Comparison of ENCODE assay signal across 8 mouse cellular contexts in genomic region chr17:46644916-46645475, GRCm38 (mm10). TPM values are rescaled to one million over a fixed set of nuclear protein-coding genes. Genes with fewer than 3 reads are reported as not detected.
A peak's percentile ranks its signal among the peaks of the same experiment; 100 is the strongest.
DNase-seq lines count a peak whose midpoint lies in the region; ATAC-seq and TF ChIP-seq lines count a peak whose summit lies in the region.

No protein-coding gene starts in this region.

- H3K36me3 ChIP-seq in heart, embryonic 11.5 days (ENCODE audit: control insufficient read depth, insufficient read depth, low read length): peaks cover 5% of the 10 kb centered on the region
- H3K36me3 ChIP-seq in kidney, embryonic 16.5 days (ENCODE audit: insufficient read depth, low read length): peaks cover 19% of the 10 kb centered on the region; the same call in 1 of the 2 replicates

- peak overlapping the region; percentile 91 for H3K4me2 ChIP-seq in heart, embryonic 11.5 days
- peak overlapping the region; percentile 98 for H3K4me2 ChIP-seq in kidney, embryonic 16.5 days (replicated peaks; ENCODE audit: low read depth, low read length)

- intact Hi-C loops in left cerebral cortex, adult 2 months (cut with DNase I): loop anchor here (2.0 to 10.0 kb wide), 2 partner anchors 68 to 90 kb away; partner anchors contain the start of gene Srf
- intact Hi-C loops in left cerebral cortex, postnatal 14 days (cut with DNase I): loop anchor here (5.0 kb wide), 1 partner anchor 98 kb away; the partner anchor contains the start of gene Cul9

- peak overlapping the region; percentile 85 for H3K9ac ChIP-seq in heart, embryonic 11.5 days (ENCODE audit: low read depth, low read length)
- peak overlapping the region; percentile 83 for H3K9ac ChIP-seq in kidney, embryonic 16.5 days (replicated peaks; ENCODE audit: low read length)

- H3K4me3 ChIP-seq in left cerebral cortex, adult 2 months: peak overlapping the region; percentile 100
- H3K4me3 ChIP-seq in heart, embryonic 11.5 days (ENCODE audit: low read depth, low read length): peak overlapping the region; percentile 76
- peak overlapping the region; percentile 96 for H3K4me3 ChIP-seq in kidney, embryonic 16.5 days (ENCODE audit: low read length)

- no peaks in the 10 kb centered on the region for H3K27me3 ChIP-seq in heart, embryonic 11.5 days (ENCODE audit: control insufficient read depth, insufficient read depth, low read length)
- H3K27me3 ChIP-seq in kidney, embryonic 16.5 days (ENCODE audit: insufficient read depth, low read length): no peaks in the 10 kb centered on the region

- H3K27ac ChIP-seq in left cerebral cortex, adult 2 months: peak overlapping the region; percentile 80
- peak overlapping the region; percentile 77 for H3K27ac ChIP-seq in heart, embryonic 11.5 days (ENCODE audit: low read depth, low read length)
- H3K27ac ChIP-seq in kidney, embryonic 16.5 days (ENCODE audit: low read length): peak overlapping the region; percentile 81

- no peak for TF ChIP-seq CTCF in left cerebral cortex, adult 2 months (IDR thresholded peaks at IDR 0.05)

- peaks cover 19% of the 10 kb centered on the region for H3K4me1 ChIP-seq in heart, embryonic 11.5 days (ENCODE audit: control insufficient read depth, insufficient read depth, low read length)
- peaks cover 30% of the 10 kb centered on the region for H3K4me1 ChIP-seq in kidney, embryonic 16.5 days (ENCODE audit: insufficient read depth, low read length)

- H3K9me3 ChIP-seq in heart, embryonic 11.5 days (replicated peaks; ENCODE audit: control insufficient read depth, low read length): no peaks in the 10 kb centered on the region
- H3K9me3 ChIP-seq in kidney, embryonic 16.5 days (ENCODE audit: low read length): no peaks in the 10 kb centered on the region

- no peak for ATAC-seq in heart, embryonic 11.5 days (replicated peaks; ENCODE audit: insufficient number of reproducible peaks, low FRiP score, low TSS enrichment)
- ATAC-seq in kidney, embryonic 16.5 days (ENCODE audit: low FRiP score, low TSS enrichment): peak; percentile 35

- 8% methylated on average over 10 of the region's 11 CpGs for WGBS in heart, embryonic 11.5 days (ENCODE audit: insufficient replicate concordance)
- WGBS in kidney, embryonic 16.5 days: 9% methylated on average over 11 of the region's 11 CpGs

- DNase-seq in left cerebral cortex, adult 2 months (ENCODE audit: extremely low spot score in 1 of 2, low spot score in 2 of 2): no peak
- no peak for DNase-seq in left cerebral cortex, postnatal 14 days (ENCODE audit: low spot score in 2 of 2)
- DNase-seq in cerebellum, adult 18-20 months: peak; percentile 62 to 67
- DNase-seq in lung, postnatal 14 days: peak; percentile 80
- peak; percentile 49 for DNase-seq in urinary bladder, adult 2 months (ENCODE audit: low spot score)
- DNase-seq in layer of hippocampus, adult 9-11 months: no peak

RNA-seq across cellular contexts. Expression of gene Klc4, which starts 0.8 kb away (rescaled TPM):
- 10 to 100 TPM; 21.9 to 24.4 TPM for total RNA-seq in left cerebral cortex, adult 2 months (2021)
- 10 to 100 TPM; 15.8 to 16.5 TPM for total RNA-seq in left cerebral cortex, postnatal 14 days (2021)
- 16.5 and 18.0 TPM in 2 replicates for polyA plus RNA-seq in heart, embryonic 11.5 days (2014; fragmentation: Nextera tagmentation; extraction: Ambion mirVana)
- 49.7 and 58.0 TPM in 2 replicates for polyA plus RNA-seq in kidney, embryonic 16.5 days (2015; fragmentation: Nextera tagmentation; extraction: Ambion mirVana)
- polyA plus RNA-seq in urinary bladder, adult 2 months (2012; rRNA removed): 16.5 and 21.6 TPM in 2 replicates

RNA-seq across cellular contexts. Expression of gene Mrpl2, which starts 1.0 kb away (rescaled TPM):
- total RNA-seq in left cerebral cortex, adult 2 months (2021): 10 to 100 TPM; 49.1 to 53.2 TPM
- total RNA-seq in left cerebral cortex, postnatal 14 days (2021): 10 to 100 TPM; 45.6 to 54.2 TPM
- 110 and 119 TPM in 2 replicates for polyA plus RNA-seq in heart, embryonic 11.5 days (2014; fragmentation: Nextera tagmentation; extraction: Ambion mirVana)
- polyA plus RNA-seq in kidney, embryonic 16.5 days (2015; fragmentation: Nextera tagmentation; extraction: Ambion mirVana): 118 and 123 TPM in 2 replicates
- 49.8 and 54.6 TPM in 2 replicates for polyA plus RNA-seq in urinary bladder, adult 2 months (2012; rRNA removed)

RNA-seq across cellular contexts. Expression of gene Cul7, which starts 5.1 kb away (rescaled TPM):
- total RNA-seq in left cerebral cortex, adult 2 months (2021): 10 to 100 TPM; 25.9 to 30.0 TPM
- 10 to 100 TPM; 30.2 to 33.4 TPM for total RNA-seq in left cerebral cortex, postnatal 14 days (2021)
- 33.6 and 36.2 TPM in 2 replicates for polyA plus RNA-seq in heart, embryonic 11.5 days (2014; fragmentation: Nextera tagmentation; extraction: Ambion mirVana)
- 62.2 and 68.2 TPM in 2 replicates for polyA plus RNA-seq in kidney, embryonic 16.5 days (2015; fragmentation: Nextera tagmentation; extraction: Ambion mirVana)
- polyA plus RNA-seq in urinary bladder, adult 2 months (2012; rRNA removed): 23.5 and 29.9 TPM in 2 replicates

RNA-seq across cellular contexts. Expression of gene Ptk7, which starts 15.7 kb away (rescaled TPM):
- 1 to 10 TPM; 8.3 to 9.4 TPM for total RNA-seq in left cerebral cortex, adult 2 months (2021)
- total RNA-seq in left cerebral cortex, postnatal 14 days (2021): 10 to 100 TPM; 13.8 to 13.9 TPM
- 18.8 and 22.8 TPM in 2 replicates for polyA plus RNA-seq in heart, embryonic 11.5 days (2014; fragmentation: Nextera tagmentation; extraction: Ambion mirVana)
- 153 and 157 TPM in 2 replicates for polyA plus RNA-seq in kidney, embryonic 16.5 days (2015; fragmentation: Nextera tagmentation; extraction: Ambion mirVana)
- 14.9 and 21.1 TPM in 2 replicates for polyA plus RNA-seq in urinary bladder, adult 2 months (2012; rRNA removed)

RNA-seq across cellular contexts. Expression of gene Rrp36, which starts 29.2 kb away (rescaled TPM):
- total RNA-seq in left cerebral cortex, adult 2 months (2021): 10 to 100 TPM; 14.9 to 15.7 TPM
- 10 to 100 TPM; 14.1 to 15.7 TPM for total RNA-seq in left cerebral cortex, postnatal 14 days (2021)
- polyA plus RNA-seq in heart, embryonic 11.5 days (2014; fragmentation: Nextera tagmentation; extraction: Ambion mirVana): 37.0 and 40.8 TPM in 2 replicates
- 69.2 and 69.6 TPM in 2 replicates for polyA plus RNA-seq in kidney, embryonic 16.5 days (2015; fragmentation: Nextera tagmentation; extraction: Ambion mirVana)
- 37.1 and 44.6 TPM in 2 replicates for polyA plus RNA-seq in urinary bladder, adult 2 months (2012; rRNA removed)

Comparison
In these comparisons a context has a peak if more than half of its experiments do, and no peak if none do; other contexts are left out.
1. DNase-seq: peak in cerebellum, adult 18-20 months (2 of 2), lung, postnatal 14 days (single experiment) and urinary bladder, adult 2 months (single experiment); none in left cerebral cortex, adult 2 months (0 of 2), left cerebral cortex, postnatal 14 days (0 of 2) and layer of hippocampus, adult 9-11 months (single experiment).
2. Peak in every context shown above with its lines, with median percentiles within 50 percentile points of each other: H3K27ac ChIP-seq and H3K4me3 ChIP-seq.